Mouse (Mus musculus) heart, embryonic 15.5 days (tissue): ENCODE data around the gene Fxyd2. TPM values are rescaled to one million over a fixed set of nuclear protein-coding genes. Genes with fewer than 3 reads are reported as not detected.

Experiments
- ATAC-seq: fragments of 200-750 bp; cut with Nextera tagmentation; replicated peaks from 2 replicates; pipeline ENCODE4 v1.8.0; 2017; ENCODE audit warnings: low read depth, moderate TSS enrichment; ENCODE audit not compliant: insufficient number of reproducible peaks, insufficient read depth, low FRiP score
- H3K27ac ChIP-seq: fragments of 300-500 bp; sonication (generic); 2 replicates; pipeline ENCODE4 v1.5.1; 2015; ENCODE audit warnings: mild to moderate bottlenecking, inconsistent platforms
- H3K27me3 ChIP-seq: fragments of 300-500 bp; sonication (generic); 2 replicates; pipeline ENCODE4 v1.6.1; 2015; ENCODE audit warnings: inconsistent platforms
- H3K36me3 ChIP-seq: fragments of 300-500 bp; sonication (generic); 2 replicates; pipeline ENCODE4 v1.6.1; 2015; ENCODE audit warnings: mild to moderate bottlenecking, inconsistent platforms
- H3K4me1 ChIP-seq: fragments of 300-500 bp; sonication (generic); replicated peaks from 2 replicates; pipeline ENCODE4 v1.6.1; 2015; ENCODE audit warnings: inconsistent platforms
- H3K4me2 ChIP-seq: fragments of 300-500 bp; sonication (generic); 2 replicates; pipeline ENCODE4 v1.6.1; 2015; ENCODE audit warnings: inconsistent platforms, mild to moderate bottlenecking, moderate library complexity
- H3K4me3 ChIP-seq: fragments of 300-500 bp; sonication (generic); 2 replicates; pipeline ENCODE4 v1.5.1; 2015; ENCODE audit warnings: mild to moderate bottlenecking, inconsistent platforms
- H3K9ac ChIP-seq: fragments of 300-500 bp; sonication (generic); 2 replicates; pipeline ENCODE4 v1.6.1; 2015; ENCODE audit warnings: mild to moderate bottlenecking, inconsistent platforms
- H3K9me3 ChIP-seq: fragments of 300-500 bp; sonication (generic); replicated peaks from 2 replicates; pipeline ENCODE4 v1.6.1; 2016; ENCODE audit warnings: inconsistent platforms
- WGBS: fragments of 180-500 bp; shearing (Covaris S2); methylation state at CpG from one replicate; pipeline ENCODE4 v1.1.7; 2015; ENCODE audit warnings: mixed read lengths; 5-methylcytosine and 5-hydroxymethylcytosine counted together
- polyA plus RNA-seq: library from polyadenylated mRNA; unstranded; fragments of >200 nt; fragmentation: Nextera tagmentation; extraction: Ambion mirVana; gene quantifications from 2 replicates; pipeline ENCODE4 v1.2.1, GENCODE M21; 2015

Fxyd2 gene
- polyA plus RNA-seq, 1 experiment from 2014 or later, result 1.5 TPM

- H3K4me2 ChIP-seq, result no peak overlapping the region
- H3K4me3 ChIP-seq, result no peak overlapping the region
- no peaks in the 10 kb centered on the region for H3K27me3 ChIP-seq
- H3K9ac ChIP-seq, result no peak overlapping the region
- no peak for ATAC-seq
- no peak overlapping the region for H3K27ac ChIP-seq
- no peaks in the 10 kb centered on the region for H3K9me3 ChIP-seq
- no peaks in the 10 kb centered on the region for H3K4me1 ChIP-seq
- no peaks in the 10 kb centered on the region for H3K36me3 ChIP-seq
- 72% methylated on average over 7 of the region's 7 CpGs for WGBS
Observed at GRCm38 (mm10) chr9:45391299-45391698, 8.2 kb upstream of the Fxyd2 start.

DNA sequence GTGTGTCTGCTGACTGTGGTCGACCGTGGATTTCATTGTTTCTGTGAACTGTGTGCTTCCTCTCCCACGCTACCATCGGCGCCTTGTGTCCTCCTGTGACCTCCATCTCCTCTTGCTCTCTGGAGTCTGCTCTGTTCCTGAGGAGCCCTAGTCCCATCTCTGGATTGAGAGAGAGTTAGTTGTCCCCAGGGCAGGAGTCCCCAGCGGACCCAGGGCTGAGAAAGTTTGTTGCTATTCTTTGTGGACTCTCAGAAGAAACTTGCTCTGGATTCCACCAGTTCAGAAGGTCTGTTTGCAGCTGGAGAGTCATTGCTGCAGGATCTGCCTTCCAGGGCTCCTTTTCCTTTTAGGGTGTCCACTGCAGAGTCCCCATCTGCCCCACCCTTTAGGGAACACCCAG, 4.3 kb upstream of the Fxyd2 start:
- Histone ChIP-seq H3K9ac (no peak overlapping the region), H3K4me2 (no peak overlapping the region), H3K4me1 (no peaks in the 10 kb centered on the region), H3K27ac (no peak overlapping the region), H3K27me3 (0 out of 2 replicates have a peak, but pooled peaks cover 3% of the 10 kb centered on the region), H3K36me3 (no peaks in the 10 kb centered on the region), H3K9me3 (no peaks in the 10 kb centered on the region), H3K4me3 (no peak overlapping the region)
- ATAC-seq, result no peak
- 80% methylated on average over 6 of the region's 6 CpGs for WGBS

GRCm38 (mm10) chr9:45395796-45396195, 3.7 kb upstream of the Fxyd2 start:
- Histone ChIP-seq H3K4me1 (no peaks in the 10 kb centered on the region), H3K4me3 (no peak overlapping the region), H3K4me2 (no peak overlapping the region), H3K9ac (no peak overlapping the region), H3K36me3 (no peaks in the 10 kb centered on the region), H3K27ac (no peak overlapping the region), H3K27me3 (peaks cover 7% of the 10 kb centered on the region; the same call in 1 of the 2 replicates), H3K9me3 (no peaks in the 10 kb centered on the region)
- ATAC-seq, result no peak
- WGBS, result 64% methylated on average over 3 of the region's 3 CpGs

- H3K27me3 ChIP-seq, result peaks cover 33% of the 10 kb centered on the region
- H3K9ac ChIP-seq, result no peak overlapping the region
- no peaks in the 10 kb centered on the region for H3K36me3 ChIP-seq
- H3K4me2 ChIP-seq, result no peak overlapping the region
- WGBS, result 45% methylated on average over 1 of the region's 1 CpGs
- no peaks in the 10 kb centered on the region for H3K4me1 ChIP-seq
- H3K4me3 ChIP-seq, result no peak overlapping the region
- no peaks in the 10 kb centered on the region for H3K9me3 ChIP-seq
- no peak for ATAC-seq
- H3K27ac ChIP-seq, result no peak overlapping the region
Observed at GRCm38 (mm10) chr9:45398336-45398735, 1.1 kb upstream of the Fxyd2 start.

DNA sequence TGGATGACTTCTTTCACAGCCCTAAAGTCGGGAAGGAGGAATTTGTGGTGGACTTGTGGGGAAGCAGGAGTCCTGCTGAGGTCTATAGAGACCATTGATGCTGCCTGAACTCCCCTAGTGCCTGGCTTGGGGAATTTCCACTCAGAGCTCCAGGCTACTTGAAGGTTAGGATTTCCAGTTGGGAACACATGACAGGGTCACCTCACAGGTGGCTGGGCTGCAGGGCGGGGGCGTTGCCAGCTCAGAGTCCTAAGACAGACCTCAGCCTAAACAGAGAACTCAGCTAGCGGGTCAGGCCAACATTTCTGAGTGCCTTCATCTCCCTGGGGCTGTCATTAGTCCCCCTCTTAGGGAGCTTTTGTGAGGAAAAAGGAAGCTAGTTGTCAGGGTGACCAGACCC, 2.4 kb downstream of the Fxyd2 start:
- WGBS, result 50% methylated on average over 4 of the region's 4 CpGs
- Histone ChIP-seq H3K4me2 (no peak overlapping the region), H3K36me3 (no peaks in the 10 kb centered on the region), H3K4me1 (no peaks in the 10 kb centered on the region), H3K9me3 (no peaks in the 10 kb centered on the region), H3K9ac (no peak overlapping the region), H3K4me3 (no peak overlapping the region), H3K27me3 (peaks cover 42% of the 10 kb centered on the region), H3K27ac (no peak overlapping the region)
- no peak for ATAC-seq

GRCm38 (mm10) chr9:45402957-45403356, 3.5 kb downstream of the Fxyd2 start:
- H3K27ac ChIP-seq, result no peak overlapping the region
- no peaks in the 10 kb centered on the region for H3K36me3 ChIP-seq
- H3K4me3 ChIP-seq, result no peak overlapping the region
- no peaks in the 10 kb centered on the region for H3K4me1 ChIP-seq
- no peak overlapping the region for H3K4me2 ChIP-seq
- no peaks in the 10 kb centered on the region for H3K9me3 ChIP-seq
- 41% methylated on average over 2 of the region's 2 CpGs for WGBS
- no peak overlapping the region for H3K9ac ChIP-seq
- H3K27me3 ChIP-seq, result peaks cover 47% of the 10 kb centered on the region
- ATAC-seq, result no peak

DNA sequence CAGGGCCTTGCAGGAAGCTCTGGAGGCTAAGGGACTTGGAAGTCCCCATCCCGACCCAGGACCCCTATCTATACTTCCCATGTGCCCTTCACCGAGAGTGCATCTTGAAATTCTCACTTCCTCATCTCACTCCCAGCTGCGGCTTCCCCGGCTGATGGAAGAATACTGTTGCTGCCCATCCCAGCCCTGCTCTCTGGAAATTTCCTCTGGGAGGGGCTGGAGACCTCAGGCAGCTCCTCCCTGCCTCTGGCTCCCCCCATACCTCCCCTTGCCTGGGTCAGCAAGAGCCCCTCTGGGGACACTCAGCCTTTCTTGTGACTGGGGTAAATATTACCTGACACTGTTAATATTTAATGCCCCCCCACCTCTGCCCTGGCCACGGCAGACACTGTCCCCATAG, 6.2 kb downstream of the Fxyd2 start:
- ATAC-seq, result no peak
- Histone ChIP-seq H3K36me3 (no peaks in the 10 kb centered on the region), H3K4me1 (no peaks in the 10 kb centered on the region), H3K4me2 (no peak overlapping the region), H3K27me3 (peaks cover 56% of the 10 kb centered on the region), H3K9ac (no peak overlapping the region), H3K27ac (no peak overlapping the region), H3K4me3 (no peak overlapping the region), H3K9me3 (no peaks in the 10 kb centered on the region)
- 48% methylated on average over 5 of the region's 5 CpGs for WGBS

DNA sequence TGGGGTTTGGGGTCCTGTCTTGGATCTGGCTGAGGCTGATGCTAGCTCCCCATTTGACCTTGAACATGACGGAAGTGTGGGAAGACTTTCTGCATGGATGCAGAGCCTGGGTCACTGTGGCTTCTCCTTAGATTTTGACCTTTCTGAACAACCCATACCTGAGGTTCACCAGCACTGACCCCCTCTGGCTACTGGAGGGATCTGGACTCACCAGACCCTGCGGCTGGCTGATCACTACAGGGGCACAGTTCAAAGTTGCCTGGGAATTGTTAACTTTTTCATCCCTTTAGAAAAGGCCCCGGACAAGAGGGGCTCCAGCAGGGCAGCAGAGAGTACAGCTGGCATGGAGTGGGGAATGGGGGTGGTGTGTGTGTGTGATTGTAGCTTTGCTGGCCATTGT, 7.3 kb downstream of the Fxyd2 start:
- peaks cover under 1% of the 10 kb centered on the region; the same call in 1 of the 2 replicates for H3K4me1 ChIP-seq
- H3K27me3 ChIP-seq, result peaks cover 44% of the 10 kb centered on the region
- H3K27ac ChIP-seq, result no peak overlapping the region
- H3K9ac ChIP-seq, result no peak overlapping the region
- no peak overlapping the region for H3K4me3 ChIP-seq
- no peaks in the 10 kb centered on the region for H3K36me3 ChIP-seq
- no peaks in the 10 kb centered on the region for H3K9me3 ChIP-seq
- WGBS, result 84% methylated on average over 3 of the region's 3 CpGs
- no peak overlapping the region for H3K4me2 ChIP-seq
- no peak for ATAC-seq

DNA sequence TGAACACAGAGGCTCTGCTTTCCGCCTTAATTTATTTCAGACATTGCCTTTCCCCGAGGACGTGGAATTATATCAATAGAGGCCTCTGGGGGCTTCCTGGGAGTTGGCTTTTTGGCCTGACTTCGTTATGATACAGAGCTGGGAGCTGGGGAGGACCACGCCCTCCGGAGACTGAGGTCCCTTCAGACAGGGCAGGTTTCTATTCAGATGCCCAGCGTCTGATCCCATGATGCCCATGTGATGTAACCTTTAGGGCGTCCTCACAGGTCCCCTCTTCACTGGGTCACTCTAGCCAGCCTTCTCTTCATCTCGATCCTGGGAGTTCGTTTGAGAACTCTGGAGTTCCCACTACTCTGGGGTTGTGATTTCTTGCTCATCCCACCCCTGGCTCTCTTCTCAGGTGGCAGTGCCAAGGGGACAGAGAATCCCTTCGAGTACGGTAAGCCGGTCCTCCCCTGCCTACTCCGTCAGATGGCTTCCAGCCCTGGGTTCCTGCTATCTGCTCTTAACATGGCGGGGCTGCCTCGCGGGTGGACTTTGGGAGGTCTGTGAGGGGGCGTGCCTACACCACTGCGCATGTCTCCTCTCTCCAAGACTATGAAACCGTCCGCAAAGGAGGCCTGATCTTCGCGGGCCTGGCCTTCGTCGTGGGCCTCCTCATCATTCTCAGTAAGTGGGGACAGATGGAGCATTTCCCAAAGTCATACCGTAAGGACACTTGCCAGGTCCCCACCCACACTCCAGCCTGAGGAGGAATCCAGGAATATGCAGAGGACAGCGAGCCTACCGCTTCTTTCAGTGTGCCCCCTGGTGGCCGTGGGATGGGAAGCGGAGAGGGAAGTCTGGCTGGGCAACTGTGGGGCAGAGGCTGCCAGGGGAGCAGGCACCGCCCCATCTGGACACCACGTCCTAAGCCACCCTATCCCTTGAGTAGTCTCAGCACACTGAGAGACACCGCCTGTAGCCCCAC, 8.5 kb downstream of the Fxyd2 start:
- H3K27me3 ChIP-seq, result peaks cover 33% of the 10 kb centered on the region
- peak overlapping the region; percentile 36 for H3K4me3 ChIP-seq
- ATAC-seq, result peak; percentile 38; the same call in 1 of the 2 replicates
- no peaks in the 10 kb centered on the region for H3K36me3 ChIP-seq
- peaks cover 5% of the 10 kb centered on the region for H3K4me1 ChIP-seq
- H3K9ac ChIP-seq, result no peak overlapping the region
- H3K9me3 ChIP-seq, result no peaks in the 10 kb centered on the region
- peak overlapping the region; percentile 61 for H3K4me2 ChIP-seq
- 35% methylated on average over 33 of the region's 33 CpGs for WGBS
- H3K27ac ChIP-seq, result no peak overlapping the region

DNA sequence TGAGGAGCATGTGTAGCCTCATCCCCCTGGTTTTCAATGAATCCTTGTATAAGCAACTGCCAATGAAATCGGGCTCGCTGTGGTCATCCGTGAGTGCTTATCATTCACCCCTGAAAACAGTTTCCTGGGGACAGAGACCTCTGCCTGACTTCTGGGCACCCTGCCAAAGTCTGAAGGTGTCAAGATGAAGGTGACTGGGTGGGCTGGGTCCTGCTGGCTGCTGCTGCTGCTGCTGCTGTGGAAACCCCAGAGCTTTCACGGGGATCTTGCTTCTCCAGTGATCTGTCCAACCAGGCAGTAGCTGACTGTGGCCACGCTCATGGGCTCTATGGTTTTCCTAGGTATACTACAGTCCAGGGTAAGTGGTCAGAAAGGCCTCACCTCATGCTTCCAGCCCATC, 10.7 kb downstream of the Fxyd2 start:
- Histone ChIP-seq H3K27ac (no peak overlapping the region), H3K27me3 (peaks cover 20% of the 10 kb centered on the region), H3K4me1 (peaks cover 5% of the 10 kb centered on the region), H3K4me3 (no peak overlapping the region), H3K9ac (no peak overlapping the region), H3K36me3 (no peaks in the 10 kb centered on the region), H3K9me3 (no peaks in the 10 kb centered on the region), H3K4me2 (no peak overlapping the region)
- no peak for ATAC-seq
- WGBS, result 64% methylated on average over 5 of the region's 5 CpGs

GRCm38 (mm10) chr9:45410614-45411013, 11.1 kb downstream of the Fxyd2 start:
- Histone ChIP-seq H3K9me3 (no peaks in the 10 kb centered on the region), H3K27ac (no peak overlapping the region), H3K4me3 (no peak overlapping the region), H3K36me3 (no peaks in the 10 kb centered on the region), H3K4me2 (no peak overlapping the region), H3K4me1 (peaks cover 5% of the 10 kb centered on the region), H3K9ac (no peak overlapping the region), H3K27me3 (peaks cover 20% of the 10 kb centered on the region)
- WGBS, result 88% methylated on average over 2 of the region's 2 CpGs
- no peak for ATAC-seq

GRCm38 (mm10) chr9:45411111-45411510, 11.6 kb downstream of the Fxyd2 start:
- Histone ChIP-seq H3K9me3 (no peaks in the 10 kb centered on the region), H3K36me3 (no peaks in the 10 kb centered on the region), H3K4me2 (no peak overlapping the region), H3K9ac (no peak overlapping the region), H3K27me3 (peaks cover 20% of the 10 kb centered on the region), H3K4me3 (no peak overlapping the region), H3K4me1 (peaks cover 5% of the 10 kb centered on the region), H3K27ac (no peak overlapping the region)
- WGBS, result 70% methylated on average over 3 of the region's 3 CpGs
- ATAC-seq, result no peak
